ENCODE assay signal across 28 mouse cellular contexts in the genomic region with DNA sequence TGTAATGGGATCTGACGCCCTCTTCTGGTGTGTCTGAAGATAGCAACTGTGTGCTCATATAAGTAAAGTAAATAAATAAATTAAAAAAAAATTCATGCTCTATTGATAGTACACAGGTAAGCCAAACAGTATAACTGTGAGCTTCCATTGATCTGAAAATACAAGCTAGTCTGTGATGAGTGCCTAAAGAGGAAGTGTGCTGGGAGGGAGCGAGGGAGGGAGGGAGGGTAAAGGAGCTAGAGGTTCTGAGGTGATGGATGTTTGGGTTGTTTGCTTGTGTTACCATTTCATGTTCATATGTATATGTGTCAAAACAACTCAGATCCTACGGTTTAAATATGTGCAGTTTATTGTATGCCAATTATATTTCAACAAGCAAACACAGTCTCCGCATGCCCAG. TPM values are rescaled to one million over a fixed set of nuclear protein-coding genes. Genes with fewer than 3 reads are reported as not detected.
DNase-seq lines count a peak whose midpoint lies in the region; ATAC-seq and TF ChIP-seq lines count a peak whose summit lies in the region.
"Had no signal": no experiment of that assay in that cellular context is flagged by ENCODE, and none has a peak within 500 bp of the region (broad histone marks: within the 10 kb centered on the region; RNA-seq: fewer than 3 reads in every experiment).

No protein-coding gene starts in this region.

- no peaks in the 10 kb centered on the region for H3K9me3 ChIP-seq in intestine, postnatal 0 days (ENCODE audit: control insufficient read depth)
- no peaks in the 10 kb centered on the region for H3K9me3 ChIP-seq in intestine, embryonic 15.5 days
- H3K9me3 ChIP-seq in MEL (replicated peaks; ENCODE audit: insufficient read depth, low read length): no peaks in the 10 kb centered on the region
- H3K9me3 ChIP-seq: embryonic facial prominence, embryonic 13.5 days; forebrain, embryonic 10.5 days; forebrain, embryonic 15.5 days; heart, embryonic 15.5 days; limb, embryonic 13.5 days; midbrain, embryonic 10.5 days; midbrain, embryonic 15.5 days; stomach, embryonic 15.5 days had no signal

- peak; percentile 61 for DNase-seq in MEL (ENCODE audit: low read depth, low spot score)
- no peak for DNase-seq in ovary, postnatal 36 days (ENCODE audit: low spot score)
- DNase-seq in yolk sac, embryonic 10.5 days (ENCODE audit: low spot score): no peak
- no peak for DNase-seq in adrenal gland, postnatal 14 days
- DNase-seq: adrenal gland, postnatal 25 days; cerebellum, adult 18-20 months; cerebellum, postnatal 10 days; gastrocnemius, postnatal 10 days; kidney, adult 9 months; kidney, postnatal 10 days; lung, adult 2 months; lung, postnatal 10 days; right cerebral cortex, postnatal 4 days; thymus, postnatal 14 days had no signal

- no peak for TF ChIP-seq RAD21 in MEL (IDR thresholded peaks at IDR 0.05; ENCODE audit: low read depth, low read length)

- H3K4me3 ChIP-seq in intestine, postnatal 0 days (ENCODE audit: low read depth, low read length): no peak overlapping the region
- H3K4me3 ChIP-seq in intestine, embryonic 15.5 days (replicated peaks): no peak overlapping the region
- H3K4me3 ChIP-seq in MEL (ENCODE audit: control insufficient read depth in 1 of 2, insufficient read depth in 1 of 2, low read depth in 2 of 2, low read length in 2 of 2): no peak overlapping the region
- H3K4me3 ChIP-seq: embryonic facial prominence, embryonic 13.5 days; forebrain, embryonic 10.5 days; forebrain, embryonic 15.5 days; heart, embryonic 15.5 days; limb, embryonic 13.5 days; midbrain, embryonic 10.5 days; midbrain, embryonic 15.5 days; stomach, embryonic 15.5 days had no signal

- no peak for TF ChIP-seq POLR2A in MEL (IDR thresholded peaks at IDR 0.05; ENCODE audit: control insufficient read depth in 1 of 2, insufficient read depth in 1 of 2, low read depth in 1 of 2, low read length in 2 of 2, poor library complexity in 1 of 2)

- H3K27ac ChIP-seq in intestine, postnatal 0 days (ENCODE audit: low read depth, low read length): no peak overlapping the region
- H3K27ac ChIP-seq in intestine, embryonic 15.5 days: no peak overlapping the region
- H3K27ac ChIP-seq in MEL (ENCODE audit: control insufficient read depth, low read depth, low read length): no peak overlapping the region
- H3K27ac ChIP-seq: embryonic facial prominence, embryonic 13.5 days; forebrain, embryonic 10.5 days; forebrain, embryonic 15.5 days; heart, embryonic 15.5 days; hindbrain, postnatal 0 days; limb, embryonic 13.5 days; macrophage; midbrain, embryonic 10.5 days; midbrain, embryonic 15.5 days; stomach, embryonic 15.5 days had no signal

- H3K4me1 ChIP-seq in intestine, postnatal 0 days (replicated peaks; ENCODE audit: control insufficient read depth, insufficient read depth, low read length): 0 out of 2 replicates have a peak, but pooled peaks cover 4% of the 10 kb centered on the region
- peaks cover 10% of the 10 kb centered on the region for H3K4me1 ChIP-seq in intestine, embryonic 15.5 days (replicated peaks)
- peaks cover 22 to 33% of the 10 kb centered on the region in 2 experiments for H3K4me1 ChIP-seq in MEL (ENCODE audit: control insufficient read depth in 1 of 2, insufficient read depth in 2 of 2, low read length in 2 of 2)

- no peak for TF ChIP-seq EP300 in MEL (IDR thresholded peaks at IDR 0.05; ENCODE audit: low read depth in 1 of 2, low read length in 2 of 2)

- H3K27me3 ChIP-seq in intestine, postnatal 0 days (replicated peaks; ENCODE audit: control insufficient read depth, insufficient read depth, low read length): no peaks in the 10 kb centered on the region
- no peaks in the 10 kb centered on the region for H3K27me3 ChIP-seq in intestine, embryonic 15.5 days (replicated peaks)
- no peaks in the 10 kb centered on the region for H3K27me3 ChIP-seq in MEL (ENCODE audit: control insufficient read depth in 1 of 2, insufficient read depth in 2 of 2, low read length in 2 of 2)
- H3K27me3 ChIP-seq: embryonic facial prominence, embryonic 13.5 days; forebrain, embryonic 15.5 days; heart, embryonic 15.5 days; limb, embryonic 13.5 days; midbrain, embryonic 15.5 days; stomach, embryonic 15.5 days had no signal

- H3K4me2 ChIP-seq in intestine, postnatal 0 days (replicated peaks; ENCODE audit: low read depth): no peak overlapping the region
- H3K4me2 ChIP-seq in intestine, embryonic 15.5 days (replicated peaks): no peak overlapping the region
- H3K4me2 ChIP-seq: embryonic facial prominence, embryonic 13.5 days; forebrain, embryonic 15.5 days; heart, embryonic 15.5 days; limb, embryonic 13.5 days; midbrain, embryonic 15.5 days; stomach, embryonic 15.5 days had no signal

- peaks cover 40% of the 10 kb centered on the region for H3K79me2 ChIP-seq in MEL (ENCODE audit: control insufficient read depth, insufficient read depth, low read length, poor library complexity)

- ATAC-seq in intestine, postnatal 0 days: no peak
- no peak for ATAC-seq in intestine, embryonic 15.5 days
- ATAC-seq in CD4-positive, CD25-positive, alpha-beta regulatory T cell, adult 4 months: peak; percentile 48
- peak; percentile 38; the same call in 1 of the 2 replicates for ATAC-seq in megakaryocyte, adult 5-6 weeks (ENCODE audit: poor library complexity, severe bottlenecking)
- ATAC-seq: forebrain, embryonic 15.5 days; hindbrain, postnatal 0 days; midbrain, embryonic 15.5 days had no signal

- TF ChIP-seq CTCF in intestine, postnatal 0 days (IDR thresholded peaks at IDR 0.05; ENCODE audit: low read depth): 0 out of 2 replicates have a peak, but pooled peaks have one; percentile 14
- TF ChIP-seq CTCF in MEL (IDR thresholded peaks at IDR 0.05 in 2 of 3, conservative IDR thresholded peaks at IDR 0.05 in 1 of 3; ENCODE audit: control insufficient read depth in 1 of 3, insufficient read depth in 1 of 3, low read depth in 2 of 3, low read length in 3 of 3, poor library complexity in 1 of 3, severe bottlenecking in 1 of 3): peak in 1 of 3 experiments; percentile 10; a peak in 1 of 6 replicates

- no peaks in the 10 kb centered on the region for H3K36me3 ChIP-seq in intestine, postnatal 0 days (ENCODE audit: control insufficient read depth, insufficient read depth)
- H3K36me3 ChIP-seq in intestine, embryonic 15.5 days: no peaks in the 10 kb centered on the region
- H3K36me3 ChIP-seq in MEL (ENCODE audit: control insufficient read depth in 1 of 2, insufficient read depth in 2 of 2, low read length in 2 of 2): peaks cover 0 to 39% of the 10 kb centered on the region in 2 experiments; a peak in 2 of 4 replicates
- H3K36me3 ChIP-seq: embryonic facial prominence, embryonic 13.5 days; forebrain, embryonic 10.5 days; forebrain, embryonic 15.5 days; heart, embryonic 15.5 days; midbrain, embryonic 15.5 days; stomach, embryonic 15.5 days had no signal

- 73% methylated on average over 4 of the region's 4 CpGs for WGBS in intestine, postnatal 0 days
- WGBS in intestine, embryonic 15.5 days: 73% methylated on average over 4 of the region's 4 CpGs

- H3K9ac ChIP-seq in intestine, postnatal 0 days (ENCODE audit: low read depth, low read length): no peak overlapping the region
- H3K9ac ChIP-seq in intestine, embryonic 15.5 days: no peak overlapping the region
- H3K9ac ChIP-seq in MEL (ENCODE audit: control insufficient read depth, low read depth, low read length, poor library complexity, severe bottlenecking): no peak overlapping the region
- H3K9ac ChIP-seq: embryonic facial prominence, embryonic 13.5 days; forebrain, embryonic 15.5 days; heart, embryonic 15.5 days; limb, embryonic 13.5 days; midbrain, embryonic 15.5 days; stomach, embryonic 15.5 days had no signal

TF ChIP-seq in MEL, 35 proteins besides CTCF, POLR2A, EP300 and RAD21 (continues in another document):
- TF ChIP-seq UBTF (IDR thresholded peaks at IDR 0.05; ENCODE audit: borderline replicate concordance, insufficient read depth, low read depth, low read length): no peak
- no peak for TF ChIP-seq TBP (IDR thresholded peaks at IDR 0.05; ENCODE audit: low read depth, low read length)
- no peak for TF ChIP-seq HCFC1 (IDR thresholded peaks at IDR 0.05; ENCODE audit: low read depth, low read length)
- no peak for TF ChIP-seq MAX (IDR thresholded peaks at IDR 0.05; ENCODE audit: low read length)
- TF ChIP-seq USF1 (IDR thresholded peaks at IDR 0.05; ENCODE audit: low read depth, low read length): no peak

RNA-seq across cellular contexts. Expression of gene Hectd4, which starts 6.8 kb away (rescaled TPM):
- polyA plus RNA-seq in intestine, postnatal 0 days (2015; fragmentation: Nextera tagmentation; extraction: Ambion mirVana): 2.1 and 2.2 TPM in 2 replicates
- polyA plus RNA-seq in intestine, embryonic 15.5 days (2015; fragmentation: Nextera tagmentation; extraction: Ambion mirVana): 3.9 and 4.2 TPM in 2 replicates
- polyA plus RNA-seq in CD4-positive, CD25-positive, alpha-beta regulatory T cell, adult 4 months (2017; shearing (Covaris generic)): 1 to 10 TPM; 8.8 to 9.8 TPM
- total RNA-seq in MEL (2012; rRNA removed): 6.9 and 7.0 TPM in 2 replicates
- 10 to 100 TPM in 1 of 2 experiments, not detected in 1; 10.8 TPM for polyA plus RNA-seq in MEL (2012; ENCODE audit: insufficient read depth in 1 of 2, insufficient read length in 2 of 2, low read depth in 1 of 2, low replicate concordance in 2 of 2, missing spikeins in 1 of 2)
- 12.0 and 17.0 TPM in 2 replicates for total RNA-seq in megakaryocyte, adult 5-6 weeks (2015)
- total RNA-seq in megakaryocyte, adult 5-6 weeks (2017): 8.6 and 15.2 TPM in 2 replicates
- 21.5 and 27.1 TPM in 2 replicates for total RNA-seq in adrenal gland, postnatal 14 days (2021)

RNA-seq across cellular contexts. Expression of gene Rpl6, which starts 22.6 kb away (rescaled TPM):
- 359 and 402 TPM in 2 replicates for polyA plus RNA-seq in intestine, postnatal 0 days (2015; fragmentation: Nextera tagmentation; extraction: Ambion mirVana)
- polyA plus RNA-seq in intestine, embryonic 15.5 days (2015; fragmentation: Nextera tagmentation; extraction: Ambion mirVana): 589 and 659 TPM in 2 replicates
- polyA plus RNA-seq in CD4-positive, CD25-positive, alpha-beta regulatory T cell, adult 4 months (2017; shearing (Covaris generic)): 1,000 to 10,000 TPM; 1,708 to 1,898 TPM
- 2,653 and 2,779 TPM in 2 replicates for total RNA-seq in MEL (2012; rRNA removed)
- 1,000 to 10,000 TPM in 1 of 2 experiments, 100 to 1,000 TPM in 1; 850 to 2,901 TPM for polyA plus RNA-seq in MEL (2012; ENCODE audit: insufficient read depth in 1 of 2, insufficient read length in 2 of 2, low read depth in 1 of 2, low replicate concordance in 2 of 2, missing spikeins in 1 of 2)
- 1,545 and 1,566 TPM in 2 replicates for total RNA-seq in megakaryocyte, adult 5-6 weeks (2015)
- 945 and 954 TPM in 2 replicates for total RNA-seq in megakaryocyte, adult 5-6 weeks (2017)
- total RNA-seq in adrenal gland, postnatal 14 days (2021): 995 and 1,088 TPM in 2 replicates

RNA-seq across cellular contexts. Expression of gene Ptpn11, which starts 35.6 kb away (rescaled TPM):
- 14.0 and 15.6 TPM in 2 replicates for polyA plus RNA-seq in intestine, postnatal 0 days (2015; fragmentation: Nextera tagmentation; extraction: Ambion mirVana)
- polyA plus RNA-seq in intestine, embryonic 15.5 days (2015; fragmentation: Nextera tagmentation; extraction: Ambion mirVana): 19.8 and 20.1 TPM in 2 replicates
- polyA plus RNA-seq in CD4-positive, CD25-positive, alpha-beta regulatory T cell, adult 4 months (2017; shearing (Covaris generic)): 1 to 10 TPM; 7.2 to 8.0 TPM
- total RNA-seq in MEL (2012; rRNA removed): 41.4 and 46.5 TPM in 2 replicates
- polyA plus RNA-seq in MEL (2012; ENCODE audit: insufficient read depth in 1 of 2, insufficient read length in 2 of 2, low read depth in 1 of 2, low replicate concordance in 2 of 2, missing spikeins in 1 of 2): 10 to 100 TPM; 43.6 to 55.0 TPM
- total RNA-seq in megakaryocyte, adult 5-6 weeks (2015): 20.1 and 20.2 TPM in 2 replicates
- total RNA-seq in megakaryocyte, adult 5-6 weeks (2017): 37.8 and 40.9 TPM in 2 replicates
- total RNA-seq in adrenal gland, postnatal 14 days (2021): 98.9 and 120 TPM in 2 replicates

Comparison
In these comparisons a context has a peak if more than half of its experiments do, and no peak if none do; other contexts are left out.
1. ATAC-seq: peak in CD4-positive, CD25-positive, alpha-beta regulatory T cell, adult 4 months (single experiment) and megakaryocyte, adult 5-6 weeks (single experiment); none in intestine, postnatal 0 days (single experiment) and intestine, embryonic 15.5 days (single experiment).